Mouse (Mus musculus) lung, adult 2 months (tissue): ENCODE results near the gene Pex11g.

Experiments used
- CTCF ChIP-seq: fragments of 200-500 bp; IDR thresholded peaks from 2 replicates; pipeline ENCODE4 v1.5.1; 2011; ENCODE audit warnings: mild to moderate bottlenecking, low read length, control low read depth; ENCODE audit not compliant: insufficient read depth
- POLR2A ChIP-seq: fragments of 200-500 bp; IDR thresholded peaks from 2 replicates; pipeline ENCODE4 v1.6.1; 2011; ENCODE audit warnings: low read depth, mild to moderate bottlenecking, control low read depth, low read length, borderline replicate concordance; ENCODE audit errors: extremely low read depth

DNA sequence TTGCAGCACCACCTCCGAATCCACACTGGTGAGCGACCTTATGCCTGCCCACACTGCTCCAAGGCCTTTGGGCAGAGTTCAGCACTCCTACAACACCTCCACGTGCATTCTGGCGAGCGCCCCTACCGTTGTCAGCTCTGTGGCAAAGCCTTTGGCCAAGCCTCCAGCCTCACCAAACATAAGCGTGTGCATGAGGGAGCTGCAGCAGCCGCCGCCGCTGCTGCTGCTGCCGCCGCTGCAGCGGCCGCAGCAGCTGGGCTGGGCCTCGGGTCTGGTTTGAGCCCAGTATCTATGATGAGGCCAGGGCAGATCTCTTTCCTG lies 28.9 kb upstream of the Pex11g start:
- no peak for TF ChIP-seq POLR2A
- TF ChIP-seq CTCF, result no peak
